ENCODE assay signal across 8 mouse cellular contexts in genomic region chr17:46041223-46041622, GRCm38 (mm10). TPM values are rescaled to one million over a fixed set of nuclear protein-coding genes. Genes with fewer than 3 reads are reported as not detected.
A peak's percentile ranks its signal among the peaks of the same experiment; 100 is the strongest.
DNase-seq lines count a peak whose midpoint lies in the region; ATAC-seq and TF ChIP-seq lines count a peak whose summit lies in the region.

No protein-coding gene starts in this region.

- H3K27ac ChIP-seq in bone marrow, adult 2 months (ENCODE audit: control insufficient read depth, insufficient read depth, low read depth, low read length, poor library complexity) = no peak overlapping the region
- H3K27ac ChIP-seq in liver, embryonic 12.5 days = peak overlapping the region; percentile 76
- H3K27ac ChIP-seq in small intestine, adult 2 months (ENCODE audit: insufficient read depth, low read depth, low read length) = no peak overlapping the region

- peak; percentile 71 for DNase-seq in gastrocnemius, adult 18-20 months (ENCODE audit: low spot score)
- no peak for DNase-seq in gastrocnemius, postnatal 14 days
- DNase-seq in 416B (ENCODE audit: low read depth) = peak; percentile 65
- DNase-seq in cerebellum, adult 9-11 months = no peak
- DNase-seq in layer of hippocampus, adult 9-10 months (ENCODE audit: low spot score) = no peak

- H3K4me3 ChIP-seq in bone marrow, adult 2 months (replicated peaks; ENCODE audit: control insufficient read depth, low read depth, low read length) = no peak overlapping the region
- H3K4me3 ChIP-seq in liver, embryonic 12.5 days = no peak overlapping the region
- H3K4me3 ChIP-seq in small intestine, adult 2 months (ENCODE audit: low read depth, low read length) = no peak overlapping the region

- WGBS in bone marrow, adult 2 months = 10% methylated on average over 5 of the region's 5 CpGs
- 23% methylated on average over 5 of the region's 5 CpGs for WGBS in liver, embryonic 12.5 days (ENCODE audit: insufficient replicate concordance)
- WGBS in small intestine, adult 2 months = 36% methylated on average over 5 of the region's 5 CpGs

- H3K9me3 ChIP-seq in liver, embryonic 12.5 days (replicated peaks) = no peaks in the 10 kb centered on the region

- no peak for TF ChIP-seq POLR2A in bone marrow, adult 2 months (IDR thresholded peaks at IDR 0.05; ENCODE audit: borderline replicate concordance, control insufficient read depth, low read depth, low read length)
- TF ChIP-seq POLR2A in small intestine, adult 2 months (IDR thresholded peaks at IDR 0.05; ENCODE audit: low read depth, low read length) = 0 out of 2 replicates have a peak, but pooled peaks have one; percentile 14

- peaks cover 5% of the 10 kb centered on the region for H3K4me1 ChIP-seq in bone marrow, adult 2 months (ENCODE audit: control insufficient read depth, insufficient read depth, low read length)
- peaks cover 36% of the 10 kb centered on the region for H3K4me1 ChIP-seq in liver, embryonic 12.5 days
- H3K4me1 ChIP-seq in small intestine, adult 2 months (ENCODE audit: control insufficient read depth, insufficient read depth, insufficient read length, low read length) = no peaks in the 10 kb centered on the region

- no peaks in the 10 kb centered on the region for H3K36me3 ChIP-seq in liver, embryonic 12.5 days
- H3K36me3 ChIP-seq in small intestine, adult 2 months (ENCODE audit: control insufficient read depth, insufficient read depth, low read length) = no peaks in the 10 kb centered on the region

- TF ChIP-seq CTCF in bone marrow, adult 2 months (IDR thresholded peaks at IDR 0.05; ENCODE audit: control insufficient read depth, insufficient read depth, low read length) = peak; percentile 70
- peak; percentile 76 for TF ChIP-seq CTCF in small intestine, adult 2 months (IDR thresholded peaks at IDR 0.05; ENCODE audit: extremely low read depth, insufficient read length, insufficient replicate concordance, low read depth, low read length)

- ATAC-seq in liver, embryonic 12.5 days = peak; percentile 72

- H3K27me3 ChIP-seq in liver, embryonic 12.5 days (replicated peaks) = no peaks in the 10 kb centered on the region
- no peaks in the 10 kb centered on the region for H3K27me3 ChIP-seq in small intestine, adult 2 months (ENCODE audit: control insufficient read depth, insufficient read depth, low read length)

- H3K4me2 ChIP-seq in liver, embryonic 12.5 days = peak overlapping the region; percentile 40

- H3K9ac ChIP-seq in liver, embryonic 12.5 days = peak overlapping the region; percentile 18; the same call in 1 of the 2 replicates

- intact Hi-C loops in gastrocnemius, postnatal 14 days (cut with DNase I; ENCODE audit: low total_unique reads) = loop anchor here (5.0 kb wide), 2 partner anchors 36 to 86 kb away; no protein-coding TSS in a partner anchor

RNA-seq across cellular contexts. Expression of gene Vegfa, which starts 9.1 kb away (rescaled TPM):
- total RNA-seq in gastrocnemius, adult 18-20 months (2021) = 100 to 1,000 TPM in 1 of 2 experiments, 10 to 100 TPM in 1; 90.0 to 204 TPM
- total RNA-seq in gastrocnemius, postnatal 14 days (2021) = 10 to 100 TPM; 73.9 to 95.9 TPM
- 18.2 and 18.8 TPM in 2 replicates for polyA plus RNA-seq in bone marrow, adult 2 months (2011; ENCODE audit: insufficient read depth, insufficient read length, low replicate concordance, missing spikeins)
- 3.0 and 3.2 TPM in 2 replicates for polyA plus RNA-seq in liver, embryonic 12.5 days (2016; fragmentation: Nextera tagmentation; extraction: Ambion mirVana)
- 108 and 177 TPM in 2 replicates for polyA plus RNA-seq in small intestine, adult 2 months (2012; rRNA removed)

Comparison
In these comparisons a context has a peak if more than half of its experiments do, and no peak if none do; other contexts are left out.
1. DNase-seq: peak in gastrocnemius, adult 18-20 months (single experiment) and 416B (single experiment); none in gastrocnemius, postnatal 14 days (single experiment), cerebellum, adult 9-11 months (single experiment) and layer of hippocampus, adult 9-10 months (single experiment).